Mouse (Mus musculus): ENCODE results near the gene Nop9. TPM values are rescaled to one million over a fixed set of nuclear protein-coding genes. Genes with fewer than 3 reads are reported as not detected.

The Nop9 gene
- total and polyA plus RNA-seq, 2 experiments from 2014 or later = 14.2 to 20.2 TPM

DNA sequence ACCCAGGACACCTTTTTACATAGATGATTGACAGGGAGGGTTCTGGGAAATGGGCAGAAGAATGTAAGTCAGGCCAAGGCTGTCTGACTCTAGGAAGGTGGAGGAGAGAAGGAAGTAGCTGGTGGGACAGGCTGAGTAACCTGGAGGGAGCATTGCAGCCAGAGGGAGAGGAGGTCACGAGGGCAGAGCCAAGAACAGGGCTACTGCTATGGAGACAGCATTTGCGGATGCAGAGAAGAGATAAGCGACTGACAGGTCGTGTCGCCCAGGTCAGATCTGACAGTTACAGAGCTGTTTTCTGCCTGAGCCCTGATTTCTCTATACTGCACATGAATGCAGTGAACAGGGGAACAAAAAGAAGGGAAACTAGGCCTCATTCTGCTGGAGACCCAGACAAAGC, 38.1 kb upstream of the Nop9 start:
- DNase-seq (ENCODE audit: low spot score) (no peak), ATAC-seq (ENCODE audit: insufficient read depth, low read depth) (no peak)
- no peaks in the 10 kb centered on the region for H3K36me3 ChIP-seq (replicated peaks; ENCODE audit: control insufficient read depth, insufficient read depth, low read length)
- H3K9me3 ChIP-seq (replicated peaks; ENCODE audit: control insufficient read depth, low read length) = no peaks in the 10 kb centered on the region
- no peak for TF ChIP-seq CTCF (IDR thresholded peaks at IDR 0.05; ENCODE audit: low read depth)
- no peak for TF ChIP-seq EP300 (IDR thresholded peaks at IDR 0.05; ENCODE audit: low read depth)
- no peaks in the 10 kb centered on the region for H3K4me1 ChIP-seq (ENCODE audit: control insufficient read depth, insufficient read depth)
- H3K27ac ChIP-seq (ENCODE audit: low read depth) = no peak overlapping the region
- H3K4me2 ChIP-seq (ENCODE audit: low read depth, low read length) = no peak overlapping the region
- H3K9ac ChIP-seq (replicated peaks; ENCODE audit: low read depth, low read length) = no peak overlapping the region
- H3K4me3 ChIP-seq (ENCODE audit: low read depth, low read length) = no peak overlapping the region
- peaks cover 8% of the 10 kb centered on the region; the same call in 1 of the 2 replicates for H3K27me3 ChIP-seq (ENCODE audit: control insufficient read depth, insufficient read depth, low read length)
- WGBS = 62% methylated on average over 5 of the region's 5 CpGs

DNA sequence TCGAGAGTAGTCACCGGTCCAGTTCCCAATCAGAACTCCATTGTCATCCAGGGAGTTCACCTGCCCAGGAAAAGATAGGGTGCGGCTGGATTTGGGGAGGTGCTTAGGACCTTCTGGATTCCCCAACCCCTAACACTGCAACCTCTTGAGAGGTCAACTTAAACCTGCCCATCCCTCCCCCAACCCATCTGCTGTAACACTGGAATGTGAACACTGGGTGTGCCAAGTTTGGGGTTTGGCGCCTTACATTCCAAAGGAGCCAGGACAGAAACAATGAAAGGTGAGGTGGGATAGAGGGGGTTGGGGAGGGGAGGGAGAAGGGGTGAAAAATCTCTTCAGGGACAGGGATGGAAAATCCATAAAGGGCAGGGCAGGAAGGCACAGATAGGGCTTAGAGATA, 36.0 kb upstream of the Nop9 start:
- H3K36me3 ChIP-seq (replicated peaks; ENCODE audit: control insufficient read depth, insufficient read depth, low read length) = no peaks in the 10 kb centered on the region
- H3K4me2 ChIP-seq (ENCODE audit: low read depth, low read length) = no peak overlapping the region
- no peak for TF ChIP-seq CTCF (IDR thresholded peaks at IDR 0.05; ENCODE audit: low read depth)
- TF ChIP-seq EP300 (IDR thresholded peaks at IDR 0.05; ENCODE audit: low read depth) = no peak
- no peaks in the 10 kb centered on the region for H3K9me3 ChIP-seq (replicated peaks; ENCODE audit: control insufficient read depth, low read length)
- H3K4me1 ChIP-seq (ENCODE audit: control insufficient read depth, insufficient read depth) = no peaks in the 10 kb centered on the region
- H3K27me3 ChIP-seq (ENCODE audit: control insufficient read depth, insufficient read depth, low read length) = peaks cover 22% of the 10 kb centered on the region
- DNase-seq (ENCODE audit: low spot score) (no peak), ATAC-seq (ENCODE audit: insufficient read depth, low read depth) (no peak)
- no peak overlapping the region for H3K9ac ChIP-seq (replicated peaks; ENCODE audit: low read depth, low read length)
- no peak overlapping the region for H3K27ac ChIP-seq (ENCODE audit: low read depth)
- H3K4me3 ChIP-seq (ENCODE audit: low read depth, low read length) = no peak overlapping the region
- 84% methylated on average over 4 of the region's 4 CpGs for WGBS

DNA sequence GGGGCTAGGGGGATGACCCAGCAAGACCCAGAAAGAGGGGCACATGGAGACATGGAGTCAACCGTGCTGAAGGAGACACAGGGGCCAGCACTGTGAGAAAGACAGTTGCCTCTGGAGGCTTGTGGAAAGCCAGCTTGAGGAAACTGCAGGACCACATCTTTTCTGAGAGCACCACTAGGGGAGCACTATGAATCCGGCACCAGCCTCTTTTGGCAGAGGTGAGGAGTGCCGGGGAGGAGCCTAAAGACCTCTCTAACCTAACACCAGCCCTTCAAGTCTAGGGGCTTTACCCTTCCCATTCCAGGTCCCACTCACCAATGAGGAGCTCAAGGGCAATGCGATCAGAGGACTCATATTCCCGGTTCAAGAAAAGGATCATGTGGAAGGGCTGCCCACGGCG, 33.7 kb upstream of the Nop9 start:
- Histone ChIP-seq H3K9me3 (replicated peaks; ENCODE audit: control insufficient read depth, low read length) (no peaks in the 10 kb centered on the region), H3K9ac (replicated peaks; ENCODE audit: low read depth, low read length) (no peak overlapping the region), H3K27ac (ENCODE audit: low read depth) (no peak overlapping the region), H3K4me2 (ENCODE audit: low read depth, low read length) (no peak overlapping the region), H3K4me3 (ENCODE audit: low read depth, low read length) (no peak overlapping the region), H3K4me1 (ENCODE audit: control insufficient read depth, insufficient read depth) (no peaks in the 10 kb centered on the region), H3K36me3 (replicated peaks; ENCODE audit: control insufficient read depth, insufficient read depth, low read length) (peaks cover 8% of the 10 kb centered on the region; the same call in 1 of the 2 replicates), H3K27me3 (ENCODE audit: control insufficient read depth, insufficient read depth, low read length) (peaks cover 22% of the 10 kb centered on the region)
- ATAC-seq (ENCODE audit: insufficient read depth, low read depth) (no peak), DNase-seq (ENCODE audit: low spot score) (no peak)
- WGBS = 70% methylated on average over 7 of the region's 7 CpGs
- TF ChIP-seq EP300 (IDR thresholded peaks at IDR 0.05; ENCODE audit: low read depth) = no peak
- no peak for TF ChIP-seq CTCF (IDR thresholded peaks at IDR 0.05; ENCODE audit: low read depth)

DNA sequence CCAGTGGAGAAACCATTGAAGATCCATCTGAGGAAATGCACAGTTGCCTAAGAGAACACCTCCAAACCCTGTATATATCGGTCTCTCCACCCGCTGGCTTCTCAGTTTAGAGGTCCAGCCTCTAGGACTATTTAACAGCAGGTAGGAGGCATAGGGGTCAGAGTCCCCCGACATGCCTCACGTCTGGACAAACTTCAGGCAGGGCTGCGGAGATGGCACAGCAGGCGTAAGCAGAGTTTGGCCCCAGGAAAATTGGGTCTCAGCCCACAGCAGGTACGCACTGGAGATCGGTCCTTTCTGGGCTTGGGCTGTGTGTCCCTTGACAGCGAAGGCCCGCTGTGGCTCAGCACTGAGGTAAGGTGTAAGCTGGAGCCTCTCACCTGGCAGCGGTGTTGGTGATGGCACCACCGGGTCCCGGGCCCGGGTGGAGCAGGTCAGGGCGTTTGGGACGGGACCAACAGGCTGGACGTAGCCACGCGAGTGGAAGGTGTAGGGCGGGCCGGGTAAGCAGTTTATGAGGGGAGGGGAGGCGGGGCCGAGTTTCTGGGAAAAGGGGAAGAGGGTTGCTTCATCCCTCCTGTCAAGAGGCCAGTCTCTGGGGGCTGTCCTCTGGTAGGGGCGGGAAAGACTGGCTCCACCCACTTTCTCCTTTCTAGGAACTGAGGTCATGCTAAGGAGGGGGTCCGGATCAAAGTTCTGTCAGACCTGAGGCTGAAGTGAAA, 32.3 kb upstream of the Nop9 start:
- TF ChIP-seq EP300 (IDR thresholded peaks at IDR 0.05; ENCODE audit: low read depth) (no peak), CTCF (IDR thresholded peaks at IDR 0.05; ENCODE audit: low read depth) (no peak)
- H3K4me1 ChIP-seq (ENCODE audit: control insufficient read depth, insufficient read depth) = no peaks in the 10 kb centered on the region
- peak; percentile 43; the same call in 1 of the 2 replicates for ATAC-seq (ENCODE audit: insufficient read depth, low read depth)
- DNase-seq (ENCODE audit: low spot score) = no peak
- H3K27me3 ChIP-seq (ENCODE audit: control insufficient read depth, insufficient read depth, low read length) = peaks cover 22% of the 10 kb centered on the region
- H3K4me2 ChIP-seq (ENCODE audit: low read depth, low read length) = peak overlapping the region; percentile 46; the same call in 1 of the 2 replicates
- H3K36me3 ChIP-seq (replicated peaks; ENCODE audit: control insufficient read depth, insufficient read depth, low read length) = peaks cover 17% of the 10 kb centered on the region
- no peak overlapping the region for H3K9ac ChIP-seq (replicated peaks; ENCODE audit: low read depth, low read length)
- WGBS = 15% methylated on average over 25 of the region's 25 CpGs
- no peak overlapping the region for H3K27ac ChIP-seq (ENCODE audit: low read depth)
- H3K4me3 ChIP-seq (ENCODE audit: low read depth, low read length) = no peak overlapping the region
- no peaks in the 10 kb centered on the region for H3K9me3 ChIP-seq (replicated peaks; ENCODE audit: control insufficient read depth, low read length)

DNA sequence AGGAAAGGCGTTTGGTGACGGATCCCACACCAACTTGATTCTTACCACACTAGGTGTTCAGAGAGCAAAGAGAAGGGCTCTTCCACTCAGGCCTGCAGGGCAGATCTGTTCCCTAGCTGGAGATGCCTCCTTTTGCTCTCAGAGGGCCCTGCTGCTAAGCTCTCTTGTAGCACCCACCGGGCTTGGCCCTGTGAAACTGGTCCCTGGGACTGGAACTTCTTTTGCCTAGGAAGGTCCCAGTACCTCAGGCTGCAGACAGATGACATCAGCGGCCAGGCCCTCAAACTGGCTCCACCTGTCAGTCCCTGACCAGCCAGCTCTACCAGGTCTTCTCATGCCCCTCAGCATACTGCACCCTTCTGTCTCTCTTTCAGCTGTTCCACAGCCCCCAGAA, 31.8 kb upstream of the Nop9 start, which contains the start of gene Tgm1:
Tgm1 (minus strand) TSS at position 198 of the 394 bp plus-strand sequence.
- Histone ChIP-seq H3K27ac (ENCODE audit: low read depth) (no peak within 1 kb of the TSS), H3K36me3 (replicated peaks; ENCODE audit: control insufficient read depth, insufficient read depth, low read length) (peaks cover 17% of the 10 kb centered on the region), H3K9ac (replicated peaks; ENCODE audit: low read depth, low read length) (no peak within 1 kb of the TSS), H3K4me3 (ENCODE audit: low read depth, low read length) (no peak within 1 kb of the TSS), H3K9me3 (replicated peaks; ENCODE audit: control insufficient read depth, low read length) (no peaks in the 10 kb centered on the region), H3K27me3 (ENCODE audit: control insufficient read depth, insufficient read depth, low read length) (peaks cover 22% of the 10 kb centered on the region), H3K4me1 (ENCODE audit: control insufficient read depth, insufficient read depth) (no peaks in the 10 kb centered on the region), H3K4me2 (ENCODE audit: low read depth, low read length) (peak within 1 kb of the TSS; percentile 46; the same call in 1 of the 2 replicates)
- DNase-seq (ENCODE audit: low spot score) = no peak
- no peak for ATAC-seq (ENCODE audit: insufficient read depth, low read depth)
- TF ChIP-seq EP300 (IDR thresholded peaks at IDR 0.05; ENCODE audit: low read depth) (no peak), CTCF (IDR thresholded peaks at IDR 0.05; ENCODE audit: low read depth) (no peak)
- 29% methylated on average over 4 of the region's 4 CpGs for WGBS
